Mouse (Mus musculus) B cell, adult (primary cell): ENCODE data around the gene Ctsd. TPM values are rescaled to one million over a fixed set of nuclear protein-coding genes. Genes with fewer than 3 reads are reported as not detected.

Experiments
- total RNA-seq: library from RNA; stranded (reverse); gene quantifications from 4 replicates; pipeline ENCODE4 v1.2.4, GENCODE M21; 2023; ENCODE audit not compliant: inconsistent age

The Ctsd gene
- 73.4 to 77.8 TPM (median 75.5 TPM) in 4 replicates for total RNA-seq

GRCm38 (mm10) chr7:142387419-142388148 is at the start of gene Ctsd:
Ctsd (minus strand) TSS chr7:142388038.

GRCm38 (mm10) chr7:142434137-142434865 is 46.5 kb upstream of the Ctsd start, which contains the start of gene Syt8:
Syt8 (plus strand) TSS chr7:142434850.

GRCm38 (mm10) chr7:142382567-142382966 is 5.3 kb downstream of the Ctsd start, which contains the start of gene Gm49369:
Gm49369 (minus strand) TSS chr7:142382667.

GRCm38 (mm10) chr7:142373641-142374412 is 14.0 kb downstream of the Ctsd start, which contains the start of gene Ifitm10:
Ifitm10 (minus strand) TSS chr7:142373753.

Other genes with a start within 250 kb of the Ctsd start
- not detected in 4 replicates for gene Gm45337, start 243.4 kb downstream of the Ctsd start, total RNA-seq
- not detected in 4 replicates for gene Gm29735, start 230.9 kb downstream of the Ctsd start, total RNA-seq
- not detected in 4 replicates for gene Gm4553, start 222.3 kb downstream of the Ctsd start, total RNA-seq
- not detected in 4 replicates for gene Krtap5-2, start 212.0 kb downstream of the Ctsd start, total RNA-seq
- gene Gm10153, start 197.6 kb downstream of the Ctsd start, total RNA-seq, result not detected in 4 replicates
- gene Krtap5-3, start 186.7 kb downstream of the Ctsd start, total RNA-seq, result not detected in 4 replicates
- gene Gm7579, start 176.2 kb downstream of the Ctsd start, total RNA-seq, result not detected in 4 replicates
- gene Krtap5-5, start 158.1 kb downstream of the Ctsd start, total RNA-seq, result not detected in 4 replicates
- not detected in 4 replicates for gene Gm40460, start 147.0 kb downstream of the Ctsd start, total RNA-seq
- not detected in 4 replicates for gene Gm2431, start 129.7 kb downstream of the Ctsd start, total RNA-seq
- gene Gm4559, start 113.7 kb downstream of the Ctsd start, total RNA-seq, result not detected in 4 replicates
- not detected in 4 replicates for gene Krtap5-1, start 90.9 kb downstream of the Ctsd start, total RNA-seq
- not detected in 4 replicates for gene Krtap5-4, start 84.5 kb downstream of the Ctsd start, total RNA-seq
- not detected in 4 replicates for gene Ifitm10, start 14.3 kb downstream of the Ctsd start, total RNA-seq
- gene Gm49369, start 5.4 kb downstream of the Ctsd start, total RNA-seq, result 1.1 TPM in 1 of 4 replicates, not detected in the others
- gene Syt8, start 46.8 kb upstream of the Ctsd start, total RNA-seq, result not detected in 4 replicates
- gene Tnni2, start 53.8 kb upstream of the Ctsd start, total RNA-seq, result 2.8 to 8.6 TPM (median 4.6 TPM) in 4 replicates
- 819 to 878 TPM (median 864 TPM) in 4 replicates for gene Lsp1, start 72.8 kb upstream of the Ctsd start, total RNA-seq
- 27.0 to 41.7 TPM (median 32.3 TPM) in 4 replicates for gene Tnnt3, start 110.8 kb upstream of the Ctsd start, total RNA-seq
- 13.5 to 17.6 TPM (median 15.9 TPM) in 4 replicates for gene Mrpl23, start 144.6 kb upstream of the Ctsd start, total RNA-seq